ENCODE assay signal across 28 mouse cellular contexts in genomic region chr17:94654634-94655033, GRCm38 (mm10).
"Had no signal": no experiment of that assay in that cellular context is flagged by ENCODE, and none has a peak within 500 bp of the region (broad histone marks: within the 10 kb centered on the region; RNA-seq: fewer than 3 reads in every experiment).

No protein-coding gene starts in this region.

- DNase-seq: cerebellum, adult 2 months; cerebellum, adult 8-10 months; cerebellum, adult 9-10 months; cerebellum, adult 9-11 months; cerebellum, postnatal 10 days; cerebellum, postnatal 14 days; cerebellum, postnatal 25 days; cerebellum, postnatal 36 days; embryo, embryonic 11 days; forebrain, postnatal 0 days; gastrocnemius, adult 2 months; gastrocnemius, postnatal 10 days; gastrocnemius, postnatal 14 days; gastrocnemius, postnatal 25 days; gastrocnemius, postnatal 36 days; heart, adult 11 months; heart, adult 18-20 months had no signal

- H3K27ac ChIP-seq: embryonic facial prominence, embryonic 10.5 days; embryonic facial prominence, embryonic 12.5 days; embryonic facial prominence, embryonic 13.5 days; embryonic facial prominence, embryonic 15.5 days; forebrain, embryonic 10.5 days; forebrain, embryonic 12.5 days; forebrain, embryonic 13.5 days; forebrain, embryonic 15.5 days; gastrocnemius, adult 2 months had no signal

- H3K36me3 ChIP-seq: embryonic facial prominence, embryonic 10.5 days; embryonic facial prominence, embryonic 12.5 days; embryonic facial prominence, embryonic 13.5 days; embryonic facial prominence, embryonic 15.5 days; forebrain, embryonic 10.5 days; forebrain, embryonic 12.5 days; forebrain, embryonic 15.5 days had no signal

- ATAC-seq: forebrain, embryonic 13.5 days; forebrain, embryonic 14.5 days; forebrain, embryonic 15.5 days; forebrain, embryonic 16.5 days; forebrain, postnatal 0 days had no signal

- H3K27me3 ChIP-seq: embryonic facial prominence, embryonic 12.5 days; embryonic facial prominence, embryonic 13.5 days; embryonic facial prominence, embryonic 15.5 days; forebrain, embryonic 12.5 days; forebrain, embryonic 13.5 days; forebrain, embryonic 15.5 days had no signal

- H3K9ac ChIP-seq: embryonic facial prominence, embryonic 12.5 days; embryonic facial prominence, embryonic 13.5 days; embryonic facial prominence, embryonic 15.5 days; forebrain, embryonic 12.5 days; forebrain, embryonic 13.5 days; forebrain, embryonic 15.5 days; forebrain, postnatal 0 days had no signal

- H3K9me3 ChIP-seq: embryonic facial prominence, embryonic 10.5 days; embryonic facial prominence, embryonic 12.5 days; embryonic facial prominence, embryonic 13.5 days; embryonic facial prominence, embryonic 15.5 days; forebrain, embryonic 10.5 days; forebrain, embryonic 12.5 days; forebrain, embryonic 13.5 days; forebrain, embryonic 15.5 days had no signal

- H3K4me1 ChIP-seq: embryonic facial prominence, embryonic 10.5 days; embryonic facial prominence, embryonic 12.5 days; embryonic facial prominence, embryonic 13.5 days; embryonic facial prominence, embryonic 15.5 days; forebrain, embryonic 10.5 days; forebrain, embryonic 12.5 days; forebrain, embryonic 13.5 days; forebrain, embryonic 15.5 days had no signal

- H3K4me3 ChIP-seq: embryonic facial prominence, embryonic 10.5 days; embryonic facial prominence, embryonic 12.5 days; embryonic facial prominence, embryonic 13.5 days; embryonic facial prominence, embryonic 15.5 days; erythroblast, embryonic 14.5 days; forebrain, embryonic 10.5 days; forebrain, embryonic 12.5 days; forebrain, embryonic 13.5 days; forebrain, embryonic 15.5 days; gastrocnemius, adult 2 months had no signal

- H3K4me2 ChIP-seq: embryonic facial prominence, embryonic 12.5 days; embryonic facial prominence, embryonic 13.5 days; embryonic facial prominence, embryonic 15.5 days; forebrain, embryonic 12.5 days; forebrain, embryonic 13.5 days; forebrain, embryonic 15.5 days had no signal
